Mouse (Mus musculus) olfactory bulb, adult 2 months (tissue): Measurements from ENCODE around the gene 2900026A02Rik.

ENCODE experiments used
- CTCF ChIP-seq: fragments of 200-500 bp; IDR thresholded peaks from 2 replicates; pipeline ENCODE4 v1.5.1; 2012; ENCODE audit warnings: low read depth, mild to moderate bottlenecking, low read length, moderate library complexity; ENCODE audit not compliant: insufficient read depth
- POLR2A ChIP-seq: fragments of 200-500 bp; IDR thresholded peaks from 2 replicates; pipeline ENCODE4 v1.6.1; 2012; ENCODE audit warnings: mild to moderate bottlenecking, low read depth, low read length, moderate library complexity; ENCODE audit not compliant: insufficient read depth

DNA sequence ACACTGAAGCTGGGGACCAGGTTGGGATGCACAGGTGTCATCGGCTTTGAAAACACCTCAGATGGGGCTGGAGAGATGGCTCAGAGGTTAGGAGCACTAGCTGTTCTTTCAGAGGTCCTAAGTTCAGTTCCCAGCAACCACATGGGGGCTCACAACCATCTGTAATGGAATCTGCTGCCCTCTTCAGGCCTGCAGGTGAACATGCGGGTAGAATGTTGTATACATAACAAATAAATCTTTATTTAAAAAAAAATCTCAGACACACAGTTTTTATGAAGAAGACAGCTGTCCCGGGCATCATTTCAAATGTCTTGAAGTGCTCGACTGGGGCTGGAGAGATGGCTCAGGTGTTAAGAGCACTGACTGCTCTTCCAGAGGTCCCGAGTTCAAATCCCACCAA is 80.2 kb downstream of the 2900026A02Rik start:
- TF ChIP-seq POLR2A (no peak), CTCF (no peak)
